Mouse (Mus musculus): ENCODE data around the gene Cyp2s1. TPM values are rescaled to one million over a fixed set of nuclear protein-coding genes. Genes with fewer than 3 reads are reported as not detected.

Cyp2s1 gene
- polyA plus RNA-seq, 1 experiment from 2014 or later, result 1.1 TPM

DNA sequence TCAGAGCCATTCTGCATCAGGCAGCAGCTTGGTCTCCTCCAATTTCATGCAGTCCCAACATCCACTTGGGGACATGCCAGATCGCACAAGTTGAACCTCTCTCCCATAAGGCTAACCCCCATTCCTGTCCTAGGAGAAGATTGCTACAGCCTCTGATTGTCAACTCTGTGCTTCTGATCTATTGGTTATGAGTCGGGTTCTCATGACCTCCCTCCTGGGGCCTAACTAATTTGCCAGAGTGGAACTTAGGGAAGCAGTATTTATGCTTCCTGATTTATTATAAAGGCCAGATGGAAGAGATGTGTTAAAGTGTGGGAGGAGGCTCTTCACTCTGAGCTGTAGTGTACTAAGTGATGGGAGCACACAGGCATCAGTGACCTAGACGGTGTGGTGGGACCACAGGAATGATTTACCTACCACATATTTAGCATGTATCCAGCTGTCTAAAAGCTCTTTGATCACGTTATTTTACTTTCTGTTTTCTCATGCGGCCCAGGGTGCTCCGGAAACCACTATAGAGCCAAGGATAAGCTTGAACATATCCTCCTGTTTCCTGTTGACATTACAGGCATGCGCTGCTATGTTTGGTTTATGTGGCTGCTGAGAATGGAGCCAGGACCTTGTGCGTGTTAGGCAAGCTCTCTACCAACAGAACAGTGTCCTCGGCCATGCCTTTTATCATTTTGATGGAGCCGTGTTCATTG is 18.6 kb upstream of the Cyp2s1 start:
- no peaks in the 10 kb centered on the region for H3K27me3 ChIP-seq (ENCODE audit: low read depth, poor library complexity, severe bottlenecking)
- whole genome bisulfite sequencing, result 87% methylated on average over 10 of the region's 10 CpGs
- no peak for DNase-seq (ENCODE audit: low spot score)

DNA sequence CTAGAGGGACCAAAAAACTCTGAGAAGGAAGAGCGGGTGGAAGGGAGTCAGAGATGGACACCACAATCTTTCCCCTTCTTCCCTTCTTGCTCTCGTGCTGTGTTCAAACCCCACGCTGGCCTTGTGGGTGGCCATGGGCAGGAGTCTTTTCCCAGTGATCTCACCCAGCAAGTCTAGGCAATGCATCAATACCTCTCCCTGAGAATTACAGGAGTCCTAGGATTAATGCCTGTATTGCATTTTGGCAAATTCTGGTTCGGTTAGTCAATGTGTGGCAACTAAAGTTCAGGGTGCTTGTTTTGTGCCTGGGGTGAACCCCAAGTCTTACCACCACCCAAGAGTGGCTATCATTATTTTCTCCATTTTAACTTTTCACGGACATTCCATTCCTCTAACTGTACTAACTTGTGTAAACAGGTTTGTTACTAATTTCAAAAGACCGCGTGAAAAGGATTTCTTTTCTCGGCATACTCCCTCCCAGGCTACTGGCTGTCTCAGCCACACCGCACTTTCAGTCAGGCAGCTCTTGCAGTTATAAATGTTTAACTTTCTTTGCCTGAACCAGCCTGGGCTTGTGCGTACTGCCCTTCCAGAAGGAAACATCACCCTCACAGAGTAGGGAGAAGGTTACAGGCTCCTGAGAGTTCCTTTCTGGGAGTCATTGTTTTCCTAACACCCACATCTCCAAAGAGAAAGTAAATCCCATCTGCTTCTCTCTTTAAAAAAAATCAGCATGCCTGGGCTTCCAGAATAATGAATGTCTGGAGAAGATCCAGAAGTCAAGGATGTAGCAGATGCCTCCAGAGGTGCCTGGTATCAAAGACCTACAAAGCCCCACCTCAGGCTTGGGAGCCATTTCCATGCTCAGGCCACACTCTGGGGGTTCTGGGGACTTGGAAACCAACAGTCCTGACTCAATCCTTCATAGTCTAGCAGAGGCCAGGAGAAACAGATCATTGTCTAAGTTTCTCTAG is 15.1 kb upstream of the Cyp2s1 start:
- DNase-seq (ENCODE audit: low spot score), result no peak
- WGBS, result 84% methylated on average over 10 of the region's 10 CpGs
- Histone ChIP-seq H3K27me3 (ENCODE audit: low read depth, poor library complexity, severe bottlenecking) (no peaks in the 10 kb centered on the region), H3K4me3 (no peak overlapping the region), H3K9me3 (replicated peaks) (no peaks in the 10 kb centered on the region), H3K27ac (no peak overlapping the region), H3K4me1 (peaks cover 17% of the 10 kb centered on the region), H3K36me3 (no peaks in the 10 kb centered on the region)

More for the DNA sequence above, 18.6 kb upstream of the Cyp2s1 start:
- H3K36me3 ChIP-seq, result no peaks in the 10 kb centered on the region
- peaks cover 4% of the 10 kb centered on the region for H3K4me1 ChIP-seq
- H3K4me3 ChIP-seq, result no peak overlapping the region
- H3K9me3 ChIP-seq (replicated peaks), result no peaks in the 10 kb centered on the region
- no peak overlapping the region for H3K27ac ChIP-seq

DNA sequence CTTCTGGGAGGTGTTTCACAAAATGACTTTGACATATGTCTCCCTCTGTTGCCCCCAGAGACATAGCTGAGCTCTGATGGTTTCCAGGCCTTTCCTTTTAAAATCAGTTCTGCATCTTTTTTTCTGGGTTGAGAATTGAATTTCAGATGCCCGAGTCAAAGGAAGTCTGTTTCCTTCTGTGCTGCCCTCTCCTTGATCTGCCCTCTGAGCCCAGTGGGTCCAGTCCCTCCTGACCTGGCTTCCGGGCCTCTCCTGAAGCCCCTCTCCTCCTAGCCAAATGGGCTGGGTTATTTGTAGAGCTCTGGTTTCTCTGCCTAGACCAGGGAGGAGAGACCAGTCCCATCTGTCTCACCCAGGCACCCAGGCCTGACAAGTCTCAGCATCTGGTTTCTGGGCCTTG is 13.5 kb upstream of the Cyp2s1 start:
- H3K4me3 ChIP-seq, result no peak overlapping the region
- 30% methylated on average over 2 of the region's 2 CpGs for WGBS
- H3K27ac ChIP-seq, result peak overlapping the region; percentile 53
- H3K27me3 ChIP-seq (ENCODE audit: low read depth, poor library complexity, severe bottlenecking), result no peaks in the 10 kb centered on the region
- H3K36me3 ChIP-seq, result no peaks in the 10 kb centered on the region
- DNase-seq (ENCODE audit: low spot score), result peak; percentile 50
- H3K4me1 ChIP-seq, result peaks cover 18% of the 10 kb centered on the region
- no peaks in the 10 kb centered on the region for H3K9me3 ChIP-seq (replicated peaks)

DNA sequence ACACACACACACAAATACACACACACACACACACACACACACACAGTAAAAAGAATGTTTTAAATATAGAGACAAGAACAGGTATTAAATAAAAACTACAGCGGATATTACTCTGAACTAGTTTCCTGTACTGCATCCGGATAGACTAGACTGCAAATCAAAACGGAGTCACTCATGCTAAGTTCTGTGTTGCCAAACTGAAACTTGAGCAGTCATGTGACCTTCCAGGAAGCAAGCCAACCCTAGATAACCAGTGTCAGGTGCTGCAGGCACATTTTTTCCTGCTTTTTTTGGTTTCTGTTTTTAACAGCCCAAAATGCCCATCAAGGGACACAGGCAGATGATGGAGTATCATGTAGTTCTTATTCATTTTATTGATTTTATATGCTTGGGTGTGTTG is 10.5 kb upstream of the Cyp2s1 start:
- 66% methylated on average over 3 of the region's 3 CpGs for WGBS

DNA sequence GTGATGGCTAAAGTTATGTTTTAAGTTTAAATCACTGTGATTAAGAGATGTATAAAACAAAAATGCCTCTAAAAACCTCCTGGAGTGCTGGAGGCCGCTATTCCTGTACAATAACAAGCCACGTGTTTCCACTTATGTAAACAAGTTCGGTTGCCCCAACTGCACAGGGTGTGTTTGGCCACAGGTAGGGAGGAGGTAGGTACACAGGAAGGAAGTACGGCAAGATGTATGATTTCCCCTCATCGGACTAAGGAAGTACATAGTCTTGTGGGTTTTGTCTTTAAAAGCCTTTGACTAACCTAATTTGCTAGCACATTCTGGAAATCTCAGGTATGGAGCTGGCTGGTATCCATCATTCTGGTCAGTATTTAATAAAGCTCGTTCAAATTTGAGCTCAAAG is 9.3 kb upstream of the Cyp2s1 start:
- Histone ChIP-seq H3K27ac (no peak overlapping the region), H3K9me3 (replicated peaks) (no peaks in the 10 kb centered on the region), H3K27me3 (ENCODE audit: low read depth, poor library complexity, severe bottlenecking) (no peaks in the 10 kb centered on the region), H3K4me3 (no peak overlapping the region), H3K4me1 (peaks cover 18% of the 10 kb centered on the region), H3K36me3 (no peaks in the 10 kb centered on the region)
- 87% methylated on average over 6 of the region's 6 CpGs for WGBS
- DNase-seq (ENCODE audit: low spot score), result no peak

More for the DNA sequence above, 10.5 kb upstream of the Cyp2s1 start:
- Histone ChIP-seq H3K4me1 (peaks cover 18% of the 10 kb centered on the region), H3K4me3 (no peak overlapping the region), H3K9me3 (replicated peaks) (no peaks in the 10 kb centered on the region), H3K27me3 (ENCODE audit: low read depth, poor library complexity, severe bottlenecking) (no peaks in the 10 kb centered on the region), H3K27ac (no peak overlapping the region), H3K36me3 (no peaks in the 10 kb centered on the region)
- DNase-seq (ENCODE audit: low spot score), result no peak

DNA sequence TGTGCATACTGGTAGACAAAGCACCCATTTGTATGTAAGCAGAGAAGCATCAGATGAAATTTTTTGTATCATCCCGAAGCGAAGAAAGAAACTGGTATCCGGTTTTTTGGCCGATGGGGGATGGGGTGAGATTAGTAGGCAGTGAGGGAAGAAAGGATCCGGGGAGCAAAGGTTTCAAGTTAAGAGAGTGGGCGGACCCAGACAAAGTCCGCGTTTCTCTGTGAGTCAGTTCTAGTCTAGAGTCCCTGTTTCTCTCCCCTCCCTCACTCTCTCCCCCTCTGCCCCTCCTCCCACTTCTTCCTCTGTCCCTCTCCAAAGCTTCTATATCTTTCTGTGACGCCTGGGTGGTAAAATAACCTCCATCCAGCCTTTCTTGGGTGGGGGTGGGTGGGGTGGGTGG is 8.3 kb upstream of the Cyp2s1 start:
- Histone ChIP-seq H3K4me3 (no peak overlapping the region), H3K27ac (no peak overlapping the region), H3K36me3 (no peaks in the 10 kb centered on the region), H3K4me1 (peaks cover 11% of the 10 kb centered on the region), H3K27me3 (ENCODE audit: low read depth, poor library complexity, severe bottlenecking) (no peaks in the 10 kb centered on the region), H3K9me3 (replicated peaks) (no peaks in the 10 kb centered on the region)
- DNase-seq (ENCODE audit: low spot score), result no peak
- 51% methylated on average over 9 of the region's 9 CpGs for WGBS

DNA sequence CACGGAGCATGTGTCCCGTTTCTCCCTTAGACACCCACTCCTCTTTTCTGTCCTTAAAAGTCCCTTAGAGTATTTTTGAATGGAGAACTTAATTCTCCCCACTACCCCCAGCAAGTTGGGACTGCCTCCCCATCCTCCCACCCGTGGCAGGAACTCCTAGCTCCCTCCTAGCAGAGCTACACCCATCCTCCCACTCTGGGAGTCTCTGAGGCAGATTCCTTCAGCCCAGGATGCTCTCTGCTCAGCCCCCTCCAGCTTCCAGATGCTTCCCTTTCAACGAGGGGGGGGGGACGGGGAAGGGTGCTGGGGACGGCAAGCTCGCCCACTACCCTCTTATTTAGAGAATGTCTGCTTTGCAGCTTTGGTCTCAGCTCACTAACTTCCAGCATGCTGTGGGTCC is 1.1 kb downstream of the Cyp2s1 start:
- peak overlapping the region; percentile 54 for H3K4me3 ChIP-seq
- H3K27ac ChIP-seq, result no peak overlapping the region
- H3K4me1 ChIP-seq, result peaks cover 14% of the 10 kb centered on the region
- DNase-seq (ENCODE audit: low spot score), result no peak
- H3K27me3 ChIP-seq (ENCODE audit: low read depth, poor library complexity, severe bottlenecking), result peaks cover 41% of the 10 kb centered on the region
- no peaks in the 10 kb centered on the region for H3K9me3 ChIP-seq (replicated peaks)
- no peaks in the 10 kb centered on the region for H3K36me3 ChIP-seq
- 31% methylated on average over 7 of the region's 7 CpGs for WGBS

DNA sequence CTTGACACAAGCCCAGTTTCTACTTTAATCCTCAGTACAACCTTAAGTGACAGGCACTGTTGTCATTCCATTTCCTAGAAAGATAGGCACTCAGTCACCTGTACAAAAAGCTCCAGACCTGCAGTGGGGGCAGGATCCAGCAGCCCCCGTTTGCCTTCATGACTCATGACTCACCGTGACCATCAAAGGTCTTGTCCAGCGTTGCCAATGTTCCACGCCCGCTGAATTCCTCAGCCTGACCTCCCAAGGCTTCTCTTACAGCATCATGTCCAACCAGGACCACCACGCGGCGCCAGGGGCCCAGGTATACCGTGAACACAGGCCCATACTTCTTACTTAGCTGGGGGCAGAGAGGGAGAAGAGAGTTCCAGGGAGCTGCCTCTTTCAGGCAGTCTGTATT is 2.0 kb downstream of the Cyp2s1 start:
- Histone ChIP-seq H3K27ac (no peak overlapping the region), H3K36me3 (no peaks in the 10 kb centered on the region), H3K27me3 (ENCODE audit: low read depth, poor library complexity, severe bottlenecking) (peaks cover 41% of the 10 kb centered on the region), H3K4me3 (no peak overlapping the region), H3K4me1 (peaks cover 14% of the 10 kb centered on the region), H3K9me3 (replicated peaks) (no peaks in the 10 kb centered on the region)
- 90% methylated on average over 9 of the region's 9 CpGs for WGBS
- no peak for DNase-seq (ENCODE audit: low spot score)

DNA sequence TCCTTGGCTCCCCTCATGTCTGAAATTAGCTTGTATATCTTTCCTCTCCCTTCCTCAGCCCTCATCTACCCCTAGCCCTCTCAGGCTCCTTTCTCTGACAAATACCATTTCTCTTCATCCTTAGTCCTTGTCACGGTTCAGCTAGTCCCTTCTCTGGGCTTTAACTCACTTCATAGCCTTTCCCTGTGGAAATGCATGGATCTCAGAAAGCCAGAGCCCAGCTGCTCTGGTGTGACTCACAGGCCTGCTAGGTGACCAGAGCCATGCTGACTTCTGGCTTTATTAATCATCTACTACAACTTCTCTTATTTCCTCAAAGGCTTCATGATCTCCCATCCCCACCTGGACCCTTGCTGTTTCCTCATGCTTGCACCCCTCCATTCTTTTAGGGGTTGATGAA is 4.5 kb downstream of the Cyp2s1 start:
- no peak for DNase-seq (ENCODE audit: low spot score)
- Histone ChIP-seq H3K36me3 (no peaks in the 10 kb centered on the region), H3K4me3 (no peak overlapping the region), H3K9me3 (replicated peaks) (no peaks in the 10 kb centered on the region), H3K27ac (no peak overlapping the region), H3K4me1 (peaks cover 14% of the 10 kb centered on the region), H3K27me3 (ENCODE audit: low read depth, poor library complexity, severe bottlenecking) (peaks cover 34% of the 10 kb centered on the region)
- 65% methylated on average over 1 of the region's 1 CpGs for WGBS

DNA sequence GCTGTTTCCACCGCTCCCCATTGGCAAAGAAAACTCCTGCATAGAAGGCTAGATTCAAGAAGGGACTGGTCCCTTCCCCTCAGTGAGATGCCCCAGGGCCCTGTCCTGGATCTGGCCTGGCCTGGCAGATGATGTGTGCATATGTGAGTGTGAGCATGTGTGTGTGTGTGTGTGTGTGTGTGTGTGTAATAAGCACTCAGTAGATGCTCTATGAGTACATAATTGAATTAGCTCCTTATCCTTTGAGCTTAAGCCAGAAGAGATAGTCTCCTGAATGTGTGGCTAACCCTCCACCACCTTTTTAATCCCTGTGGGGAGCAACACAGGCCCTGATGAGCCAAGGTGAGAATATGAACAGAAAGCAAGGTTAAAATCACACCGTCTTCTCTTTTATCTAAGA is 5.0 kb downstream of the Cyp2s1 start:
- Histone ChIP-seq H3K27ac (no peak overlapping the region; the same call in 1 of the 2 replicates), H3K4me3 (no peak overlapping the region), H3K4me1 (peaks cover 13% of the 10 kb centered on the region), H3K9me3 (replicated peaks) (no peaks in the 10 kb centered on the region), H3K36me3 (no peaks in the 10 kb centered on the region), H3K27me3 (ENCODE audit: low read depth, poor library complexity, severe bottlenecking) (peaks cover 29% of the 10 kb centered on the region)
- DNase-seq (ENCODE audit: low spot score), result no peak
- 77% methylated on average over 2 of the region's 2 CpGs for WGBS

DNA sequence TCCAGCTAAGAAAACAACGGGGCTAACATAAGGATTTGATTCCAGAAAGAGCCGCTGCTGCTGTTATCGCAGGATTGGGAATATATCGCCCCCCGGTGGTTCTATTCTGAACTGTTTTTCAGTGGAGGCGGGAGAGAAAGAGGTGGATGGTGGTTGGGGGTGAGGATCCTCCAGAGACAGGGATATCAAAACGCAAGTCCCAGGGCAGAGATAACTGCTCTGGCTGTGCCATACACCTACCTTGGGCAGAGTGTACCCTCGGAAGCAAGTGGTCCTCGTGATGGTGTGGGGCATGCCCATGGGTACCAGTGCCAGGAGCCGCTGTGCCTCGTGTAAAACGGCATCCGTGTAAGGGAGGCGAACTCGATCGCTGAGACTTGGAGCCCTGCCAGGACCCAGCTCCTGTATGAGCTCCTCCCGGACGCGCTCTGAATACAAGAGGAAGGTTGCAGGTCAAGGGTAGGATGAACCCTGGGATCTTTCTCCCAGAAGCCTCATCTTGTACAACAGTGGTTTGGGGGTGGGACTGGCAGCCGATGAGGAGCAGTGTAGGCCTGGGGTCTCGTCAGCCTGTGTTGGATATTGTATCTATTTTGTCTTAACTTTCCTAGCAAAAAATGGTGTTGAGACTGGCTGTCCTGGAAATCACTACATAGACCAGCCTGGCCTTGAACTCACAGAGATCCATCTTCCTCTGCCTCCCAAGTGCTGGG is 10.9 kb downstream of the Cyp2s1 start:
- peak overlapping the region; percentile 70 for H3K27ac ChIP-seq
- H3K4me3 ChIP-seq, result 0 out of 2 replicates have a peak overlapping the region, but pooled peaks have one; percentile 24
- 35% methylated on average over 21 of the region's 21 CpGs for WGBS

DNA sequence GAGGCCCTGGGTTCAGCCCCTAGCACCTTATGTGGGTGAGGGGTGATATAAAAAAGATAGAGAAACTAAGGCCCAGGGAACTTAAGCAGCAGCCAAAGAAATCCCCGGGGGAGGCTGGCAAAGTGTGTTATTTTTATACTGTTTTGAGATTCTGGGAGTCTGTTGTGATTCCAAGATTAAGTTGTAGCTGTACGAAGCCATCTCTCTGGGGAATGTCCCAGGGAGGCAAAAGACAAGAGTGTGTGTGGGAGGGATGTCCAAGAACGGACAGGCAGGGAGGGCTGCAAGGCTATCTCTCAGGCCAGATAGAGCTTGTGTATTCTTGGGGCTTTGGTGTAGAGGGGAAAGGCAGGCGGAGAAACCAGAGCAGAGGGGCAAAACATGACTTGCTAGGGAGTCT is 11.9 kb downstream of the Cyp2s1 start:
- H3K27ac ChIP-seq, result peak overlapping the region; percentile 3; the same call in 1 of the 2 replicates
- DNase-seq (ENCODE audit: low spot score), result no peak
- H3K27me3 ChIP-seq (ENCODE audit: low read depth, poor library complexity, severe bottlenecking), result no peaks in the 10 kb centered on the region
- no peaks in the 10 kb centered on the region for H3K36me3 ChIP-seq
- H3K9me3 ChIP-seq (replicated peaks), result no peaks in the 10 kb centered on the region
- H3K4me3 ChIP-seq, result no peak overlapping the region
- WGBS, result 87% methylated on average over 4 of the region's 4 CpGs
- peaks cover 22% of the 10 kb centered on the region for H3K4me1 ChIP-seq

More for the DNA sequence above, 10.9 kb downstream of the Cyp2s1 start:
- Histone ChIP-seq H3K27me3 (ENCODE audit: low read depth, poor library complexity, severe bottlenecking) (no peaks in the 10 kb centered on the region), H3K36me3 (no peaks in the 10 kb centered on the region), H3K9me3 (replicated peaks) (no peaks in the 10 kb centered on the region), H3K4me1 (peaks cover 22% of the 10 kb centered on the region)
- DNase-seq (ENCODE audit: low spot score), result peak; percentile 79
